Mouse (Mus musculus) c-Kit-negative CD71-positive TER-119-positive erythroid progenitor cells, embryonic 14.5 days (primary cell): Measurements from ENCODE around the gene Padi3.

ENCODE experiments used
- DNase-seq: peaks from one replicate; pipeline ENCODE4 v3.0.0-alpha.2; 2013; ENCODE audit warnings: low read depth, low spot score

Padi3 gene

GRCm38 (mm10) chr4:140810458-140811260 is at the start of gene Padi3:
Padi3 (minus strand) TSS chr4:140810648.
- no peak for DNase-seq

- no peak for DNase-seq
Measured at GRCm38 (mm10) chr4:140859291-140859690, 48.8 kb upstream of the Padi3 start.

- DNase-seq, result no peak
Measured at GRCm38 (mm10) chr4:140857813-140858212, 47.4 kb upstream of the Padi3 start.

- DNase-seq, result no peak
Measured at GRCm38 (mm10) chr4:140857041-140857440, 46.6 kb upstream of the Padi3 start.

- DNase-seq, result peak; percentile 78
Measured at GRCm38 (mm10) chr4:140855151-140855550, 44.7 kb upstream of the Padi3 start.

- peak; percentile 85 for DNase-seq
Measured at GRCm38 (mm10) chr4:140854455-140854864, 44.0 kb upstream of the Padi3 start.

GRCm38 (mm10) chr4:140853626-140854025 is 43.2 kb upstream of the Padi3 start:
- DNase-seq, result no peak

- no peak for DNase-seq
Measured at GRCm38 (mm10) chr4:140849310-140849709, 38.9 kb upstream of the Padi3 start.

- no peak for DNase-seq
Measured at GRCm38 (mm10) chr4:140845666-140846065, 35.2 kb upstream of the Padi3 start, which contains the start of gene Padi1. Padi1 (minus strand) TSS chr4:140845778.

GRCm38 (mm10) chr4:140844991-140845390 is 34.5 kb upstream of the Padi3 start:
- DNase-seq, result no peak

GRCm38 (mm10) chr4:140843670-140844280 is 33.3 kb upstream of the Padi3 start:
- no peak for DNase-seq

GRCm38 (mm10) chr4:140842909-140843308 is 32.5 kb upstream of the Padi3 start:
- DNase-seq, result no peak

- no peak for DNase-seq
Measured at GRCm38 (mm10) chr4:140837879-140838278, 27.4 kb upstream of the Padi3 start.

GRCm38 (mm10) chr4:140836208-140836866 is 25.9 kb upstream of the Padi3 start:
- DNase-seq, result no peak

GRCm38 (mm10) chr4:140835682-140836081 is 25.2 kb upstream of the Padi3 start:
- no peak for DNase-seq

GRCm38 (mm10) chr4:140834327-140834934 is 24.0 kb upstream of the Padi3 start:
- no peak for DNase-seq

GRCm38 (mm10) chr4:140832821-140833220 is 22.4 kb upstream of the Padi3 start:
- DNase-seq, result no peak

GRCm38 (mm10) chr4:140831808-140832207 is 21.4 kb upstream of the Padi3 start:
- no peak for DNase-seq

GRCm38 (mm10) chr4:140827237-140827636 is 16.8 kb upstream of the Padi3 start:
- DNase-seq, result no peak

- DNase-seq, result no peak
Measured at GRCm38 (mm10) chr4:140825942-140826341, 15.5 kb upstream of the Padi3 start.

- peak; percentile 70 for DNase-seq
Measured at GRCm38 (mm10) chr4:140821988-140822387, 11.5 kb upstream of the Padi3 start.

- DNase-seq, result no peak
Measured at GRCm38 (mm10) chr4:140817413-140817812, 7.0 kb upstream of the Padi3 start.
